In the genomic region with DNA sequence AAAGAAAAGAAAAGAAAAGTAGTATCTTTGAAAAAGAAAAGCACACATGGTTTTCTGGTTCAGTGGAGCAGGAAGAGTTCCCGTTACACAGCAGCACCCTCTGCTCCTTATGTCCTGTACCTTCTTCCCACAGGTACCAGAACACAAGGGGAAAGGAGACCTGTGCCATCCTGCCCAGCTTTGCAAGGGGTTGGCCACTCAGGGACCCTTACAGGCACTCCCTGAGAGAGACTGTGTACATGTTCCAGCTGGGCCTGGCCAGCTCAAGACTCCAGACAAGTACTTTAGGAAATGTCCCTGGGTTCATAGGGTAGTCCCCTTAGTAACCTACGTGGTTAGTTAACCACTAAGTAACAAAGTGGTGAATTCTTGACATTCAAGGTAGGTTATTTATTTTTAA, we compare ENCODE assay signal across 27 mouse cellular contexts.
"Had no signal": no experiment of that assay in that cellular context is flagged by ENCODE, and none has a peak within 500 bp of the region (broad histone marks: within the 10 kb centered on the region; RNA-seq: fewer than 3 reads in every experiment).

No protein-coding gene starts in this region.

- H3K9me3 ChIP-seq: embryonic facial prominence, embryonic 12.5 days; embryonic facial prominence, embryonic 13.5 days; embryonic facial prominence, embryonic 15.5 days; forebrain, embryonic 13.5 days; forebrain, embryonic 15.5 days had no signal

- ATAC-seq: forebrain, embryonic 13.5 days; forebrain, embryonic 14.5 days; forebrain, embryonic 15.5 days; forebrain, embryonic 16.5 days; forebrain, postnatal 0 days had no signal

- H3K36me3 ChIP-seq: embryonic facial prominence, embryonic 15.5 days had no signal

- DNase-seq: cerebellum, adult 8-10 months; cerebellum, adult 9-10 months; cerebellum, adult 9-11 months; cerebellum, postnatal 10 days; cerebellum, postnatal 14 days; cerebellum, postnatal 25 days; cerebellum, postnatal 36 days; embryo, embryonic 11 days; forebrain, postnatal 0 days; gastrocnemius, adult 2 months; gastrocnemius, postnatal 10 days; gastrocnemius, postnatal 14 days; gastrocnemius, postnatal 25 days; gastrocnemius, postnatal 36 days; heart, adult 18-20 months; heart, adult 2 months had no signal

- H3K4me2 ChIP-seq: embryonic facial prominence, embryonic 12.5 days; embryonic facial prominence, embryonic 13.5 days; embryonic facial prominence, embryonic 15.5 days; forebrain, embryonic 12.5 days; forebrain, embryonic 13.5 days; forebrain, embryonic 15.5 days had no signal

- H3K9ac ChIP-seq: embryonic facial prominence, embryonic 12.5 days; embryonic facial prominence, embryonic 13.5 days; embryonic facial prominence, embryonic 15.5 days; forebrain, embryonic 12.5 days; forebrain, embryonic 13.5 days; forebrain, embryonic 15.5 days; forebrain, postnatal 0 days had no signal

- H3K27me3 ChIP-seq: embryonic facial prominence, embryonic 12.5 days; embryonic facial prominence, embryonic 13.5 days; embryonic facial prominence, embryonic 15.5 days; forebrain, embryonic 12.5 days; forebrain, embryonic 13.5 days; forebrain, embryonic 15.5 days had no signal

- H3K4me3 ChIP-seq: embryonic facial prominence, embryonic 10.5 days; embryonic facial prominence, embryonic 12.5 days; embryonic facial prominence, embryonic 13.5 days; embryonic facial prominence, embryonic 15.5 days; erythroblast, embryonic 14.5 days; forebrain, embryonic 10.5 days; forebrain, embryonic 12.5 days; forebrain, embryonic 13.5 days; forebrain, embryonic 15.5 days; gastrocnemius, adult 2 months; heart, adult 2 months had no signal

- H3K4me1 ChIP-seq: embryonic facial prominence, embryonic 10.5 days; forebrain, embryonic 10.5 days; forebrain, embryonic 12.5 days; forebrain, embryonic 13.5 days; forebrain, embryonic 15.5 days had no signal

- H3K27ac ChIP-seq: embryonic facial prominence, embryonic 10.5 days; embryonic facial prominence, embryonic 12.5 days; embryonic facial prominence, embryonic 13.5 days; embryonic facial prominence, embryonic 15.5 days; forebrain, embryonic 10.5 days; forebrain, embryonic 12.5 days; forebrain, embryonic 13.5 days; forebrain, embryonic 15.5 days; gastrocnemius, adult 2 months; heart, adult 2 months had no signal
